Mouse (Mus musculus) ES-Bruce4 (cell line): ENCODE measurements around the gene Olfr160.

ENCODE experiments used
- EP300 ChIP-seq: IDR thresholded peaks from 2 replicates; pipeline ENCODE4 v1.6.1; 2011; ENCODE audit warnings: low read depth, low read length; ENCODE audit not compliant: insufficient read depth
- POLR2A ChIP-seq: IDR thresholded peaks from one replicate; pipeline ENCODE4 v1.8.1; 2011; ENCODE audit warnings: low read length; ENCODE audit not compliant: insufficient read depth

DNA sequence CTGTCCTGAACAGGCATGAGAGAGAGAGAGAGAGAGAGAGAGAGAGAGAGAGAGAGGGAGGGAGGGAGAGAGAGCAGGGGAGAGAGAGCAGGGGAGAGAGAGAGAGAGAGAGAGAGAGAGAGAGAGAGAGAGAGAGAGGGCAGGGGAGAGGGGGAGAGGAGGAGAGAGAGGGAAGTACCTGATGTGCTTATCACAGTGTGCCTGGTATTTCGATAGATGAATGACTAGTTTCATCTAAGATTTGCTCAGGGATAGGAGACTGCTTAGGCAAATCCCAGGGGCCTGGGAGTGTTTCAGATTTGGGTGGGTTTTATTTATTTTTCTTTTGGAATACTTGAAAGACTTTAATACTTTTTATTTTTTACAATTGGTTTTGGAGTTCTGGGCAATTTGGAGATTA is 52.8 kb downstream of the Olfr160 start:
- no peak for TF ChIP-seq POLR2A
- TF ChIP-seq EP300, result no peak
